Mouse (Mus musculus): Measurements from ENCODE around the gene Vwf.

Gene Vwf

GRCm38 (mm10) chr6:125548406-125548805 lies 1.8 kb downstream of the Vwf start:
- no peak for DNase-seq (ENCODE audit: low spot score)

GRCm38 (mm10) chr6:125550172-125550571 lies 3.6 kb downstream of the Vwf start:
- DNase-seq (ENCODE audit: low spot score) = no peak

- no peak for DNase-seq (ENCODE audit: low spot score)
Measured at GRCm38 (mm10) chr6:125552760-125553159, 6.2 kb downstream of the Vwf start.

GRCm38 (mm10) chr6:125553551-125553950 lies 7.0 kb downstream of the Vwf start:
- no peak for DNase-seq (ENCODE audit: low spot score)

GRCm38 (mm10) chr6:125558831-125559230 lies 12.3 kb downstream of the Vwf start:
- no peak for DNase-seq (ENCODE audit: low spot score)

- no peak for DNase-seq (ENCODE audit: low spot score)
Measured at GRCm38 (mm10) chr6:125561031-125561430, 14.5 kb downstream of the Vwf start.

GRCm38 (mm10) chr6:125561521-125561920 lies 14.9 kb downstream of the Vwf start:
- DNase-seq (ENCODE audit: low spot score) = no peak

- DNase-seq (ENCODE audit: low spot score) = no peak
Measured at GRCm38 (mm10) chr6:125564812-125565281, 18.3 kb downstream of the Vwf start.

- no peak for DNase-seq (ENCODE audit: low spot score)
Measured at GRCm38 (mm10) chr6:125565326-125565725, 18.8 kb downstream of the Vwf start.

- no peak for DNase-seq (ENCODE audit: low spot score)
Measured at GRCm38 (mm10) chr6:125566656-125567055, 20.1 kb downstream of the Vwf start.

- no peak for DNase-seq (ENCODE audit: low spot score)
Measured at GRCm38 (mm10) chr6:125568381-125568780, 21.8 kb downstream of the Vwf start.

GRCm38 (mm10) chr6:125572291-125573188 lies 26.0 kb downstream of the Vwf start:
- DNase-seq (ENCODE audit: low spot score) = no peak

GRCm38 (mm10) chr6:125573189-125573928 lies 26.8 kb downstream of the Vwf start:
- peak; percentile 93 for DNase-seq (ENCODE audit: low spot score)

- DNase-seq (ENCODE audit: low spot score) = no peak
Measured at GRCm38 (mm10) chr6:125575080-125575479, 28.5 kb downstream of the Vwf start.

- DNase-seq (ENCODE audit: low spot score) = no peak
Measured at GRCm38 (mm10) chr6:125577301-125577700, 30.7 kb downstream of the Vwf start.

GRCm38 (mm10) chr6:125577882-125578646 lies 31.5 kb downstream of the Vwf start:
- DNase-seq (ENCODE audit: low spot score) = no peak

GRCm38 (mm10) chr6:125578647-125579011 lies 32.1 kb downstream of the Vwf start:
- DNase-seq (ENCODE audit: low spot score) = no peak

GRCm38 (mm10) chr6:125579864-125580263 lies 33.3 kb downstream of the Vwf start:
- no peak for DNase-seq (ENCODE audit: low spot score)

GRCm38 (mm10) chr6:125583666-125584065 lies 37.1 kb downstream of the Vwf start:
- no peak for DNase-seq (ENCODE audit: low spot score)

- no peak for DNase-seq (ENCODE audit: low spot score)
Measured at GRCm38 (mm10) chr6:125584266-125584665, 37.7 kb downstream of the Vwf start.

GRCm38 (mm10) chr6:125585579-125585978 lies 39.0 kb downstream of the Vwf start:
- no peak for DNase-seq (ENCODE audit: low spot score)

- no peak for DNase-seq (ENCODE audit: low spot score)
Measured at GRCm38 (mm10) chr6:125586042-125586566, 39.5 kb downstream of the Vwf start.
